Comparison of ENCODE assay signal across 24 mouse cellular contexts in the genomic region with DNA sequence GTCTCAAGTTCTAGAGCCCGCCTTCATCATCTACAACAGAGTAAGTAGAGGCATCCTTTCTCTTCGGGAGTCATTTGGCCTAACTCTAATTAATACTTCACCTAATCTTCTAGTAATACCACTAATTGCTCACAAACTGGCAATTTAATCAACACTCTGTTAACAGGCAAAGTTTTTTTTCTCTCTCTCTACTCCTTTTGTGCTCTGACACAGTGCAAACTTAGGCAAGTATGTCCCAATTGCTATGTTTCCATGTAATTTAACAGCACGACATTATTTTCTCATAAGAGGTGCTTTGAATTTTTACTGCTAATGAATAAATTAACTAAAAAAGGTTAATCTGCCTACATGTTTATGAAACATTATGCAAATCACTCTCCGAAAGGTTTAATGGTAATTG.
"Had no signal": no experiment of that assay in that cellular context is flagged by ENCODE, and none has a peak within 500 bp of the region (broad histone marks: within the 10 kb centered on the region; RNA-seq: fewer than 3 reads in every experiment).

No protein-coding gene starts in this region.

- H3K27ac ChIP-seq: lung, embryonic 15.5 days; macrophage; midbrain, embryonic 12.5 days; neural tube, embryonic 13.5 days; neural tube, embryonic 15.5 days; stomach, embryonic 15.5 days; stomach, postnatal 0 days had no signal

- H3K9me3 ChIP-seq: lung, embryonic 15.5 days; megakaryocyte, embryonic 14.5 days; midbrain, embryonic 12.5 days; neural tube, embryonic 13.5 days; neural tube, embryonic 15.5 days; stomach, embryonic 15.5 days had no signal

- H3K4me3 ChIP-seq: lung, embryonic 15.5 days; megakaryocyte, embryonic 14.5 days; midbrain, embryonic 12.5 days; myocyte; neural tube, embryonic 13.5 days; neural tube, embryonic 15.5 days; stomach, embryonic 15.5 days had no signal

- H3K9ac ChIP-seq: liver, postnatal 0 days; lung, embryonic 15.5 days; midbrain, embryonic 12.5 days; neural tube, embryonic 13.5 days; neural tube, embryonic 15.5 days; stomach, embryonic 15.5 days had no signal

- ATAC-seq: liver, postnatal 0 days; lung, postnatal 0 days; midbrain, embryonic 16.5 days had no signal

- H3K36me3 ChIP-seq: lung, embryonic 15.5 days; midbrain, embryonic 12.5 days; neural tube, embryonic 13.5 days; neural tube, embryonic 15.5 days; stomach, embryonic 15.5 days had no signal

- H3K4me2 ChIP-seq: lung, embryonic 15.5 days; midbrain, embryonic 12.5 days; neural tube, embryonic 13.5 days; neural tube, embryonic 15.5 days; stomach, embryonic 15.5 days had no signal

- H3K27me3 ChIP-seq: lung, embryonic 15.5 days; megakaryocyte, embryonic 14.5 days; midbrain, embryonic 12.5 days; neural tube, embryonic 13.5 days; neural tube, embryonic 15.5 days; stomach, embryonic 15.5 days had no signal

- H3K4me1 ChIP-seq: lung, embryonic 15.5 days; megakaryocyte, embryonic 14.5 days; midbrain, embryonic 12.5 days; neural tube, embryonic 13.5 days; neural tube, embryonic 15.5 days; stomach, embryonic 15.5 days had no signal

- DNase-seq: liver, postnatal 0 days; lung, adult 2 months; lung, postnatal 14 days; lung, postnatal 36 days; midbrain, embryonic 14.5 days; retina, postnatal 1 day; right cerebral cortex, adult 18-20 months; right cerebral cortex, postnatal 25 days; right cerebral cortex, postnatal 4 days; spleen, adult 18-20 months; thymus, adult 2 months; thymus, postnatal 25 days; thymus, postnatal 4 days had no signal
